Mouse (Mus musculus): ENCODE measurements around the gene Olfml2a. TPM values are rescaled to one million over a fixed set of nuclear protein-coding genes. Genes with fewer than 3 reads are reported as not detected.
A peak's percentile ranks its signal among the peaks of the same experiment; 100 is the strongest.

Olfml2a gene
- total and polyA plus RNA-seq, 3 experiments, result 0.12 to 0.33 TPM; not detected in 1

- Histone ChIP-seq H3K4me1 (ENCODE audit: control insufficient read depth in 1 of 2, insufficient read depth in 2 of 2, low read length in 2 of 2) (peaks cover 4 to 25% of the 10 kb centered on the region in 2 experiments), H3K4me3 (ENCODE audit: control insufficient read depth in 1 of 2, insufficient read depth in 1 of 2, low read depth in 2 of 2, low read length in 2 of 2) (peak overlapping the region; percentile 5 to 9; a peak in 3 of 4 replicates), H3K27me3 (ENCODE audit: control insufficient read depth in 1 of 2, insufficient read depth in 2 of 2, low read length in 2 of 2) (no peaks in the 10 kb centered on the region), H3K27ac (ENCODE audit: control insufficient read depth, low read depth, low read length) (peak overlapping the region; percentile 31), H3K9me3 (replicated peaks; ENCODE audit: insufficient read depth, low read length) (no peaks in the 10 kb centered on the region), H3K36me3 (ENCODE audit: control insufficient read depth in 1 of 2, insufficient read depth in 2 of 2, low read length in 2 of 2) (peaks cover 0 to 16% of the 10 kb centered on the region in 2 experiments; a peak in 2 of 4 replicates), H3K9ac (ENCODE audit: control insufficient read depth, low read depth, low read length, poor library complexity, severe bottlenecking) (no peak overlapping the region; the same call in 1 of the 2 replicates), H3K79me2 (ENCODE audit: control insufficient read depth, insufficient read depth, low read length, poor library complexity) (no peaks in the 10 kb centered on the region)
- peak; percentile 86 for DNase-seq (ENCODE audit: low read depth, low spot score)
- no peak for TF ChIP-seq POLR2A (IDR thresholded peaks at IDR 0.05; ENCODE audit: control insufficient read depth in 1 of 2, insufficient read depth in 1 of 2, low read depth in 1 of 2, low read length in 2 of 2, poor library complexity in 1 of 2)
- no peak; the same call in 1 of the 2 replicates for TF ChIP-seq CHD2 (IDR thresholded peaks at IDR 0.05; ENCODE audit: low read length)
- peak; percentile 67 for TF ChIP-seq TAL1 (IDR thresholded peaks at IDR 0.05; ENCODE audit: low read length)
- no peak for TF ChIP-seq MAZ (IDR thresholded peaks at IDR 0.05; ENCODE audit: low read depth, low read length)
- TF ChIP-seq MYC (IDR thresholded peaks at IDR 0.05; ENCODE audit: low read depth, low read length), result peak; percentile 59
- no peak for TF ChIP-seq GABPA (IDR thresholded peaks at IDR 0.05; ENCODE audit: low read depth, low read length)
- no peak for TF ChIP-seq JUND (IDR thresholded peaks at IDR 0.05; ENCODE audit: low read depth, low read length)
- TF ChIP-seq POLR2AphosphoS5 (IDR thresholded peaks at IDR 0.05; ENCODE audit: borderline replicate concordance, low read depth, low read length), result no peak
- peak; percentile 81 for TF ChIP-seq USF1 (IDR thresholded peaks at IDR 0.05; ENCODE audit: low read depth, low read length)
- no peak for TF ChIP-seq RAD21 (IDR thresholded peaks at IDR 0.05; ENCODE audit: low read depth, low read length)
- TF ChIP-seq NELFE (IDR thresholded peaks at IDR 0.05; ENCODE audit: low read depth, low read length), result 0 out of 2 replicates have a peak, but pooled peaks have one; percentile 22
- no peak for TF ChIP-seq UBTF (IDR thresholded peaks at IDR 0.05; ENCODE audit: borderline replicate concordance, insufficient read depth, low read depth, low read length)
- 0 out of 2 replicates have a peak, but pooled peaks have one; percentile 11 for TF ChIP-seq NRF1 (IDR thresholded peaks at IDR 0.05; ENCODE audit: insufficient read depth, low read depth, low read length, poor library complexity, severe bottlenecking)
- TF ChIP-seq SIN3A (IDR thresholded peaks at IDR 0.05; ENCODE audit: low read length), result peak; percentile 83; the same call in 1 of the 2 replicates
- peak; percentile 28; the same call in 1 of the 2 replicates for TF ChIP-seq E2F4 (IDR thresholded peaks at IDR 0.05; ENCODE audit: borderline replicate concordance, low read depth, low read length)
- peak; percentile 79 for TF ChIP-seq MXI1 (IDR thresholded peaks at IDR 0.05; ENCODE audit: low read depth, low read length)
- TF ChIP-seq USF2 (IDR thresholded peaks at IDR 0.05; ENCODE audit: borderline replicate concordance in 1 of 2, insufficient read depth in 1 of 2, low read depth in 1 of 2, low read length in 2 of 2), result no peak
- peak; percentile 73 to 81 for TF ChIP-seq EP300 (IDR thresholded peaks at IDR 0.05; ENCODE audit: low read depth in 1 of 2, low read length in 2 of 2)
- no peak for TF ChIP-seq ZC3H11A (IDR thresholded peaks at IDR 0.05; ENCODE audit: low read depth, low read length)
- peak; percentile 72 for TF ChIP-seq ETS1 (IDR thresholded peaks at IDR 0.05; ENCODE audit: low read depth, low read length)
- TF ChIP-seq POLR2AphosphoS2 (IDR thresholded peaks at IDR 0.05; ENCODE audit: low read length), result no peak
- TF ChIP-seq BHLHE40 (IDR thresholded peaks at IDR 0.05; ENCODE audit: borderline replicate concordance, low read depth, low read length), result peak; percentile 88
- TF ChIP-seq HCFC1 (IDR thresholded peaks at IDR 0.05; ENCODE audit: low read depth, low read length), result peak; percentile 33; the same call in 1 of the 2 replicates
- TF ChIP-seq ZNF384 (IDR thresholded peaks at IDR 0.05; ENCODE audit: low read depth, low read length), result no peak
- no peak; the same call in 1 of the 2 replicates for TF ChIP-seq SMC3 (IDR thresholded peaks at IDR 0.05; ENCODE audit: low read depth, low read length)
- no peak for TF ChIP-seq ZKSCAN1 (IDR thresholded peaks at IDR 0.05; ENCODE audit: low read depth, low read length)
- TF ChIP-seq TBP (IDR thresholded peaks at IDR 0.05; ENCODE audit: low read depth, low read length), result no peak
- TF ChIP-seq MAFK (IDR thresholded peaks at IDR 0.05; ENCODE audit: borderline replicate concordance, low read depth, low read length), result no peak; the same call in 1 of the 2 replicates
- TF ChIP-seq TCF12 (IDR thresholded peaks at IDR 0.05; ENCODE audit: low read depth, low read length), result peak; percentile 76
- TF ChIP-seq GATA1 (IDR thresholded peaks at IDR 0.05; ENCODE audit: low read depth, low read length), result peak; percentile 72; the same call in 1 of the 2 replicates
- peak; percentile 81 for TF ChIP-seq MAX (IDR thresholded peaks at IDR 0.05; ENCODE audit: low read length)
- TF ChIP-seq RCOR1 (IDR thresholded peaks at IDR 0.05; ENCODE audit: low read depth, low read length), result peak; percentile 60; the same call in 1 of the 2 replicates
- no peak for TF ChIP-seq ZMIZ1 (IDR thresholded peaks at IDR 0.05; ENCODE audit: low read depth, low read length)
- no peak for TF ChIP-seq CTCF (IDR thresholded peaks at IDR 0.05 in 2 of 3, conservative IDR thresholded peaks at IDR 0.05 in 1 of 3; ENCODE audit: control insufficient read depth in 1 of 3, insufficient read depth in 1 of 3, low read depth in 2 of 3, low read length in 3 of 3, poor library complexity in 1 of 3, severe bottlenecking in 1 of 3)
- no peak for TF ChIP-seq KAT2A (conservative IDR thresholded peaks at IDR 0.05; ENCODE audit: low read depth, low read length)
- no peak for TF ChIP-seq MEF2A (IDR thresholded peaks at IDR 0.05; ENCODE audit: extremely low read depth, insufficient replicate concordance, low read depth, low read length, poor library complexity, severe bottlenecking)
- no peak for TF ChIP-seq MYB (IDR thresholded peaks at IDR 0.05; ENCODE audit: low read depth, low read length)
Measured at GRCm38 (mm10) chr2:38970057-38970456, 38.3 kb downstream of the Olfml2a start.

Data from MEL (cell line).